Mouse (Mus musculus) cerebellum, adult 11 months (tissue): ENCODE data around the gene Fancm.
"Not testable (repeated sequence)": the region's sequence is repeated elsewhere in the genome, so short reads cannot be mapped to it uniquely, and the experiment has no call there.

Experiments used
- DNase-seq: peaks from one replicate; pipeline ENCODE4 v3.0.0; 2022

The Fancm gene

GRCm38 (mm10) chr12:65136121-65136520 is 60.7 kb downstream of the Fancm start:
- DNase-seq: not testable (repeated sequence)

- DNase-seq: peak; percentile 85
These were observed 96.9 kb downstream of the Fancm start, which contains the start of gene Mis18bp1 for GRCm38 (mm10) chr12:65172021-65172951. Gene Mis18bp1 (minus strand): TSS chr12:65172604.

GRCm38 (mm10) chr12:65172959-65173358 is 97.6 kb downstream of the Fancm start:
- peak; percentile 49 for DNase-seq

GRCm38 (mm10) chr12:65173736-65174135 is 98.3 kb downstream of the Fancm start:
- peak; percentile 6 for DNase-seq
